Mouse (Mus musculus) G1E (cell line): ENCODE measurements around the gene Lamc1. TPM values are rescaled to one million over a fixed set of nuclear protein-coding genes. Genes with fewer than 3 reads are reported as not detected.

Experiments
- ATAC-seq: 2 replicates; pipeline ENCODE4 v1.8.0; 2016; ENCODE audit warnings: mild to moderate bottlenecking; ENCODE audit not compliant: insufficient number of reproducible peaks, poor library complexity, low FRiP score, severe bottlenecking; ENCODE audit errors: extremely low read depth
- DNase-seq: peaks from one replicate; pipeline ENCODE4 v3.0.0; 2012; ENCODE audit warnings: low spot score
- H3K27me3 ChIP-seq: 2 replicates; pipeline ENCODE4 v1.6.1; 2012; ENCODE audit warnings: mild to moderate bottlenecking, low read length, inconsistent platforms; ENCODE audit not compliant: insufficient read depth
- H3K36me3 ChIP-seq: replicated peaks from 2 replicates; pipeline ENCODE3; 2012; ENCODE audit warnings: mild to moderate bottlenecking, inconsistent platforms
- H3K4me1 ChIP-seq: 2 replicates; pipeline ENCODE4 v1.6.1; 2012; ENCODE audit warnings: low read depth, low read length, inconsistent platforms, mixed read lengths; ENCODE audit not compliant: insufficient read depth
- H3K4me3 ChIP-seq: 2 replicates; pipeline ENCODE4 v1.5.1; 2012; ENCODE audit warnings: low read depth, mild to moderate bottlenecking, inconsistent platforms, low read length, moderate library complexity, mixed read lengths
- H3K9me3 ChIP-seq: replicated peaks from 2 replicates; pipeline ENCODE4 v1.6.1; 2012; ENCODE audit warnings: inconsistent platforms
- CTCF ChIP-seq: IDR thresholded peaks from 2 replicates; pipeline ENCODE4 v1.5.1; 2012; ENCODE audit warnings: low read depth, low read length, inconsistent platforms, mixed read lengths
- GATA1 ChIP-seq: IDR thresholded peaks from 2 replicates; pipeline ENCODE4 v1.6.1; 2012; ENCODE audit warnings: borderline replicate concordance, low read length, inconsistent platforms, mixed read lengths
- GATA2 ChIP-seq: IDR thresholded peaks from 2 replicates; pipeline ENCODE4 v1.6.1; 2012; ENCODE audit warnings: low read depth, low read length, inconsistent platforms, borderline replicate concordance
- POLR2AphosphoS5 ChIP-seq: IDR thresholded peaks from 2 replicates; pipeline ENCODE4 v1.6.1; 2012; ENCODE audit warnings: low read depth, low read length, inconsistent platforms; ENCODE audit not compliant: insufficient replicate concordance
- TAL1 ChIP-seq: conservative IDR thresholded peaks from 2 replicates; pipeline ENCODE4 v1.6.1; 2012; ENCODE audit warnings: low read depth, low read length, inconsistent platforms, mixed read lengths
- polyA plus RNA-seq: library from polyadenylated mRNA; stranded (reverse); fragments of >175 nt; gene quantifications from 2 replicates; pipeline ENCODE4 v1.2.3, GENCODE M21; 2012
- total RNA-seq, 2 experiments: library from RNA; stranded (forward) in 1 of 2; stranded (reverse) in 1 of 2; fragments of 200-1000 nt in 1 of 2; fragments of >200 nt in 1 of 2; fragmentation: Nextera tagmentation in 1 of 2; gene quantifications; 2 replicates each; pipeline ENCODE4 v1.2.3; 2014 to 2017

Gene Lamc1
- total and polyA plus RNA-seq, 3 experiments = 19.0 to 81.0 (median 26.1) TPM

- no peak for DNase-seq
- peaks cover 38% of the 10 kb centered on the region for H3K36me3 ChIP-seq
- ATAC-seq = no peak
- no peak for TF ChIP-seq GATA1
- peaks cover 4% of the 10 kb centered on the region; the same call in 1 of the 2 replicates for H3K27me3 ChIP-seq
- no peak overlapping the region for H3K4me3 ChIP-seq
- H3K9me3 ChIP-seq = no peaks in the 10 kb centered on the region
- peaks cover 2% of the 10 kb centered on the region; the same call in 1 of the 2 replicates for H3K4me1 ChIP-seq
These were observed 116.1 kb downstream of the Lamc1 start for GRCm38 (mm10) chr1:153216516-153216915.

- Histone ChIP-seq H3K4me3 (no peak overlapping the region), H3K4me1 (peaks cover 2% of the 10 kb centered on the region; the same call in 1 of the 2 replicates), H3K36me3 (peaks cover 29% of the 10 kb centered on the region), H3K27me3 (peaks cover 7% of the 10 kb centered on the region; the same call in 1 of the 2 replicates), H3K9me3 (no peaks in the 10 kb centered on the region)
- ATAC-seq (no peak), DNase-seq (no peak)
- TF ChIP-seq GATA2 = no peak
- TF ChIP-seq CTCF = no peak
- TF ChIP-seq GATA1 = no peak
- no peak for TF ChIP-seq TAL1
- TF ChIP-seq POLR2AphosphoS5 = no peak
These were observed 116.9 kb downstream of the Lamc1 start for GRCm38 (mm10) chr1:153215676-153216075.

GRCm38 (mm10) chr1:153210992-153211391 lies 121.6 kb downstream of the Lamc1 start:
- ATAC-seq = no peak
- DNase-seq = no peak
- Histone ChIP-seq H3K27me3 (peaks cover 26% of the 10 kb centered on the region), H3K36me3 (no peaks in the 10 kb centered on the region), H3K9me3 (no peaks in the 10 kb centered on the region), H3K4me1 (peaks cover 2% of the 10 kb centered on the region; the same call in 1 of the 2 replicates), H3K4me3 (no peak overlapping the region)
- TF ChIP-seq POLR2AphosphoS5 (no peak), GATA2 (no peak), CTCF (no peak), GATA1 (no peak), TAL1 (no peak)

GRCm38 (mm10) chr1:153210198-153210597 lies 122.4 kb downstream of the Lamc1 start:
- DNase-seq (no peak), ATAC-seq (no peak)
- no peak for TF ChIP-seq POLR2AphosphoS5
- TF ChIP-seq CTCF = no peak
- no peak for TF ChIP-seq TAL1
- no peak for TF ChIP-seq GATA1
- TF ChIP-seq GATA2 = no peak
- H3K36me3 ChIP-seq = no peaks in the 10 kb centered on the region
- no peaks in the 10 kb centered on the region for H3K9me3 ChIP-seq
- peaks cover 26% of the 10 kb centered on the region for H3K27me3 ChIP-seq
- H3K4me3 ChIP-seq = no peak overlapping the region
- no peaks in the 10 kb centered on the region for H3K4me1 ChIP-seq

- no peaks in the 10 kb centered on the region for H3K4me1 ChIP-seq
- TF ChIP-seq GATA2 (no peak), CTCF (no peak), GATA1 (no peak), TAL1 (no peak)
- no peak for DNase-seq
- ATAC-seq = no peak
- peaks cover 31% of the 10 kb centered on the region for H3K27me3 ChIP-seq
- no peaks in the 10 kb centered on the region for H3K9me3 ChIP-seq
- no peak overlapping the region for H3K4me3 ChIP-seq
- no peaks in the 10 kb centered on the region for H3K36me3 ChIP-seq
These were observed 130.4 kb downstream of the Lamc1 start for GRCm38 (mm10) chr1:153202195-153202594.

- no peaks in the 10 kb centered on the region for H3K4me1 ChIP-seq
- no peaks in the 10 kb centered on the region for H3K36me3 ChIP-seq
- TF ChIP-seq GATA2 (no peak), GATA1 (no peak), POLR2AphosphoS5 (no peak), TAL1 (no peak), CTCF (no peak)
- ATAC-seq (no peak), DNase-seq (no peak)
- no peak overlapping the region for H3K4me3 ChIP-seq
- no peaks in the 10 kb centered on the region for H3K9me3 ChIP-seq
- peaks cover 26% of the 10 kb centered on the region for H3K27me3 ChIP-seq
These were observed 131.1 kb downstream of the Lamc1 start for GRCm38 (mm10) chr1:153201448-153201847.

GRCm38 (mm10) chr1:153197316-153197850 lies 135.2 kb downstream of the Lamc1 start:
- no peak for ATAC-seq
- H3K4me3 ChIP-seq = no peak overlapping the region
- no peak for DNase-seq
- no peaks in the 10 kb centered on the region for H3K36me3 ChIP-seq
- TF ChIP-seq GATA2 (no peak), GATA1 (no peak), TAL1 (no peak), CTCF (no peak), POLR2AphosphoS5 (no peak)
- H3K27me3 ChIP-seq = peaks cover 33% of the 10 kb centered on the region
- no peaks in the 10 kb centered on the region for H3K4me1 ChIP-seq
- no peaks in the 10 kb centered on the region for H3K9me3 ChIP-seq
